Mouse (Mus musculus) midbrain, embryonic 15.5 days (tissue): ENCODE results near the gene Arl8a. TPM values are rescaled to one million over a fixed set of nuclear protein-coding genes. Genes with fewer than 3 reads are reported as not detected.
A peak's percentile ranks its signal among the peaks of the same experiment; 100 is the strongest.
"Not testable (repeated sequence)": the region's sequence is repeated elsewhere in the genome, so short reads cannot be mapped to it uniquely, and the experiment has no call there.

Experiments
- ATAC-seq: fragments of 200-750 bp; cut with Nextera tagmentation; replicated peaks from 2 replicates; pipeline ENCODE4 v1.8.0; 2017; ENCODE audit warnings: moderate TSS enrichment
- H3K27ac ChIP-seq: fragments of 300-500 bp; sonication (generic); 2 replicates; pipeline ENCODE4 v1.5.1; 2015; ENCODE audit warnings: mild to moderate bottlenecking, inconsistent platforms
- H3K27me3 ChIP-seq: fragments of 300-500 bp; sonication (generic); replicated peaks from 2 replicates; pipeline ENCODE4 v1.6.1; 2015; ENCODE audit warnings: inconsistent platforms
- H3K36me3 ChIP-seq: fragments of 300-500 bp; sonication (generic); replicated peaks from 2 replicates; pipeline ENCODE4 v1.6.1; 2015; ENCODE audit warnings: inconsistent platforms
- H3K4me1 ChIP-seq: fragments of 300-500 bp; sonication (generic); 2 replicates; pipeline ENCODE4 v1.6.1; 2015; ENCODE audit warnings: inconsistent platforms
- H3K4me2 ChIP-seq: fragments of 300-500 bp; sonication (generic); 2 replicates; pipeline ENCODE4 v1.6.1; 2015; ENCODE audit warnings: inconsistent platforms, mild to moderate bottlenecking, moderate library complexity
- H3K4me3 ChIP-seq: fragments of 300-500 bp; sonication (generic); 2 replicates; pipeline ENCODE4 v1.5.1; 2015; ENCODE audit warnings: mild to moderate bottlenecking, inconsistent platforms
- H3K9ac ChIP-seq: fragments of 300-500 bp; sonication (generic); 2 replicates; pipeline ENCODE4 v1.6.1; 2015; ENCODE audit warnings: mild to moderate bottlenecking, inconsistent platforms
- H3K9me3 ChIP-seq: fragments of 300-500 bp; sonication (generic); 2 replicates; pipeline ENCODE4 v1.6.1; 2016; ENCODE audit warnings: inconsistent platforms
- WGBS: fragments of 180-500 bp; shearing (Covaris S2); methylation state at CpG from one replicate; pipeline ENCODE4 v1.1.7; 2015; ENCODE audit warnings: mixed read lengths; 5-methylcytosine and 5-hydroxymethylcytosine counted together
- polyA plus RNA-seq: library from polyadenylated mRNA; unstranded; fragments of >200 nt; fragmentation: Nextera tagmentation; extraction: Ambion mirVana; gene quantifications from 2 replicates; pipeline ENCODE4 v1.2.1, GENCODE M21; 2015

Gene Arl8a
- polyA plus RNA-seq, 1 experiment from 2014 or later: 401 TPM

DNA sequence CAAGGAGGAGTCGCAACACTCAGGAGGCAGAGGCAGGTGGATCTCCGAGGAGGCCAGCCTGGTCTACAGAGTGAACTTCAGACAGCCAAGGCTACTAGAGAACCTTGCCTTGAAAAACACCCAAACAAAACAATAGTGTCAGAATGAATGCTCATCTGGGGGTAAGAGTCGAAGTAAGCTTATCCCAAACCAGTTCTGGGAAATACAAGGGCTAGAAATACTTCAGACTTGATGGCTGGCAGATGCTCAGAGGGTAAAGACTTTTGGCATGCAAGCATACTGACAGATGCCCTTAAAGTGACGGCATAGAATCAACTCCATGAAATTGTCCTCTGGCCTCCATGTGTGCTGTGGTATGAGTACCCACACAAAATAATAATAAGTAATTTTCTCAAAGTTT lies 42.6 kb downstream of the Arl8a start:
- Histone ChIP-seq H3K9ac (no peak overlapping the region), H3K4me1 (peaks cover 3% of the 10 kb centered on the region; the same call in 1 of the 2 replicates), H3K36me3 (no peaks in the 10 kb centered on the region), H3K4me2 (no peak overlapping the region), H3K27ac (no peak overlapping the region), H3K4me3 (no peak overlapping the region), H3K27me3 (no peaks in the 10 kb centered on the region), H3K9me3 (no peaks in the 10 kb centered on the region)
- no peak for ATAC-seq
- WGBS: 92% methylated on average over 4 of the region's 4 CpGs

DNA sequence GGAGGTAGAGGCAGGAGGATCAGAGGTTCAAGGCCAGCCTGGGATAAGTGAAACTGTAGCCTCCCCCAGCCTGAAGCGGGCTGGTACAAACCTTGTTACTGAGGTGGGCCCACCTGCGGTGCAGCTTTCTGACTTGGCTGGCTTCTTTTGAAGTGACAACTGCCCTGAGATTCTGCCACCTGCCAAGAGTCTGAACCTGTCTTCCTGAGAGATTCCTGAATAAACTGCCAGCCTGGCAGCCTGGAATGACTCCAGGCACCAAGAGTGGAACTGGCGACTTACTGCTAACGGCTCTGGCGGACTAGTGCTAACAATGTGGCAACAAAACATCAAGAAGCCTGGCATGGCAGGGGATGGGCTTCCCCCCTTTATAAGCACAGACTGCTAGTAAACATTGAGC lies 47.7 kb downstream of the Arl8a start:
- not testable (repeated sequence) for H3K27ac ChIP-seq, H3K4me2 ChIP-seq, H3K4me3 ChIP-seq, H3K9ac ChIP-seq, H3K4me1 ChIP-seq, ATAC-seq, H3K27me3 ChIP-seq, H3K9me3 ChIP-seq, H3K36me3 ChIP-seq
- 69% methylated on average over 5 of the region's 5 CpGs for WGBS

DNA sequence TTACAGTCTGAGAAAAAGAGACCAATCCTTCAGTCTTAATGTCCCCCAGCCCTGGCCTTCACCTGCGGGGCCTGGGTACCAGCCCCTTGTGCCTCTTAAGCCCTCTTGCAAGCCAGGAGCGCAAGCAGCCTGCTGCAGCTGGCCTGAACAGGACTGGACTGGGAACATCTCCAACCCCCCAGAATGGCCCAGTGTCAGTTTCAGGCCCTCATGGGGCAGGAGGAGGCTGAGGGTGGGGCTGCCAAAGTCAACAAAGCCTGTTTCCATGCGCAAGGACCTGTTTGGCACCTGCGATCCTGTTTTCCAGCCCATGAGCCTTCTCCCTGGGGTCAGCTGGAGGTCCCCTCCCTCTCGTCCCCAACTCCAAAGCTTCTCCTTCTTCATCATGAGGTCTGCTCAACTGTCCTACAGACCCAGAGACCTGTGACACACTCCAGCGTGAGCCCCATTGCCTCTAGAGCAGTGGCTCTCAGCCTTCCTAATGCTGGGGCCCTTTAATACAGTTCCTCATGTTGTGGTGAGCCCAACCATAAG lies 49.4 kb downstream of the Arl8a start:
- Histone ChIP-seq H3K4me1 (peaks cover 7% of the 10 kb centered on the region), H3K9ac (no peak overlapping the region), H3K9me3 (no peaks in the 10 kb centered on the region), H3K36me3 (no peaks in the 10 kb centered on the region), H3K27me3 (no peaks in the 10 kb centered on the region), H3K4me2 (no peak overlapping the region), H3K4me3 (no peak overlapping the region), H3K27ac (no peak overlapping the region)
- 85% methylated on average over 6 of the region's 6 CpGs for WGBS
- no peak for ATAC-seq

- Histone ChIP-seq H3K9me3 (no peaks in the 10 kb centered on the region), H3K4me3 (no peak overlapping the region), H3K9ac (no peak overlapping the region), H3K36me3 (no peaks in the 10 kb centered on the region), H3K4me1 (peaks cover 7% of the 10 kb centered on the region), H3K4me2 (no peak overlapping the region), H3K27me3 (no peaks in the 10 kb centered on the region), H3K27ac (no peak overlapping the region)
- no peak for ATAC-seq
- WGBS: 24% methylated on average over 5 of the region's 5 CpGs
Measured at GRCm38 (mm10) chr1:135198412-135198811, 51.8 kb downstream of the Arl8a start.

GRCm38 (mm10) chr1:135199014-135199819 lies 52.6 kb downstream of the Arl8a start:
- Histone ChIP-seq H3K4me1 (peaks cover 7% of the 10 kb centered on the region), H3K27me3 (no peaks in the 10 kb centered on the region), H3K27ac (no peak overlapping the region), H3K9me3 (no peaks in the 10 kb centered on the region), H3K4me3 (no peak overlapping the region), H3K36me3 (no peaks in the 10 kb centered on the region), H3K9ac (peak overlapping the region; percentile 0; the same call in 1 of the 2 replicates), H3K4me2 (peak overlapping the region; percentile 37)
- ATAC-seq: no peak
- 3% methylated on average over 21 of the region's 21 CpGs for WGBS

GRCm38 (mm10) chr1:135200400-135200799 lies 53.8 kb downstream of the Arl8a start:
- no peaks in the 10 kb centered on the region for H3K9me3 ChIP-seq
- H3K27me3 ChIP-seq: no peaks in the 10 kb centered on the region
- no peak overlapping the region for H3K4me3 ChIP-seq
- peaks cover 7% of the 10 kb centered on the region for H3K4me1 ChIP-seq
- H3K36me3 ChIP-seq: no peaks in the 10 kb centered on the region
- ATAC-seq: no peak
- H3K9ac ChIP-seq: no peak overlapping the region
- H3K4me2 ChIP-seq: no peak overlapping the region
- H3K27ac ChIP-seq: no peak overlapping the region
- 83% methylated on average over 4 of the region's 4 CpGs for WGBS

- no peak overlapping the region for H3K4me3 ChIP-seq
- H3K4me1 ChIP-seq: no peaks in the 10 kb centered on the region; the same call in 1 of the 2 replicates
- H3K4me2 ChIP-seq: no peak overlapping the region
- no peak overlapping the region for H3K27ac ChIP-seq
- no peak for ATAC-seq
- no peaks in the 10 kb centered on the region for H3K27me3 ChIP-seq
- no peak overlapping the region for H3K9ac ChIP-seq
- no peaks in the 10 kb centered on the region for H3K9me3 ChIP-seq
- WGBS: 31% methylated on average over 12 of the region's 12 CpGs
- H3K36me3 ChIP-seq: no peaks in the 10 kb centered on the region
Measured at GRCm38 (mm10) chr1:135204196-135205126, 57.8 kb downstream of the Arl8a start.

DNA sequence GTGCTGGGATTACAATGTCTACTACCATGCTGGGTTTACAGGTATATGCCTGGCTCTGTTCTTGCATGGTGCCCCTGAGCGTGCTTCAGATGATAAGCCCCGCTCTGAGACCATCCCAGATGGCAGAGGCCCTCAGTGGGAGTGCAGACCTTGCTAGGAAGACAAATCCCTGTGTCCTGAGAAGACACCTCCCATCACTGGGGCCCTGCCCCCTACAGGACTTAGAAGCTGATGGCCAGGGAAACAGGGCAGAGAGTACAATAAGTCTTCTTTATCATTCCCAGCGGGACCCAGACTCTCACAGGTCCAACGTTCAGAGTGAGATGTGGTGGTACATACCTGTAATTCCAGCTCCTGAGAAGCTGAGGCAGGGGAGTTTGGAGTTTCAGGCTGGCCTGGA lies 58.6 kb downstream of the Arl8a start:
- Histone ChIP-seq H3K9me3 (no peaks in the 10 kb centered on the region), H3K4me3 (no peak overlapping the region), H3K27ac (no peak overlapping the region), H3K9ac (no peak overlapping the region), H3K4me2 (no peak overlapping the region), H3K27me3 (no peaks in the 10 kb centered on the region), H3K4me1 (no peaks in the 10 kb centered on the region), H3K36me3 (no peaks in the 10 kb centered on the region)
- 52% methylated on average over 4 of the region's 4 CpGs for WGBS
- no peak for ATAC-seq

Other genes with a start within 250 kb of the Arl8a start
- gene Ppp1r12b, start 190.9 kb upstream of the Arl8a start, polyA plus RNA-seq: 14.1 and 15.7 TPM in 2 replicates
- 10.4 and 11.9 TPM in 2 replicates for gene Ube2t, start 184.3 kb upstream of the Arl8a start, polyA plus RNA-seq
- gene Lgr6, start 41.5 kb upstream of the Arl8a start, polyA plus RNA-seq: 0.77 and 1.0 TPM in 2 replicates
- 0.34 and 0.50 TPM in 2 replicates for gene Ptpn7, start 14.1 kb upstream of the Arl8a start, polyA plus RNA-seq
- gene Gpr37l1, start 20.9 kb downstream of the Arl8a start, polyA plus RNA-seq: 0.87 and 1.2 TPM in 2 replicates
- gene Elf3, start 111.7 kb downstream of the Arl8a start, polyA plus RNA-seq: 0.15 and 0.19 TPM in 2 replicates
- 103 and 107 TPM in 2 replicates for gene Rnpep, start 137.3 kb downstream of the Arl8a start, polyA plus RNA-seq
- gene Timm17a, start 167.0 kb downstream of the Arl8a start, polyA plus RNA-seq: 135 and 138 TPM in 2 replicates
- 0.34 and 0.41 TPM in 2 replicates for gene Lmod1, start 178.0 kb downstream of the Arl8a start, polyA plus RNA-seq
- gene Shisa4, start 228.4 kb downstream of the Arl8a start, polyA plus RNA-seq: 108 and 112 TPM in 2 replicates